Mouse (Mus musculus) brain, adult 10 weeks (tissue): ENCODE measurements around the gene Gga1. TPM values are rescaled to one million over a fixed set of nuclear protein-coding genes. Genes with fewer than 3 reads are reported as not detected.

Experiments
- polyA plus RNA-seq: library from polyadenylated mRNA; stranded (reverse); fragments of 350-450 nt; fragmentation: Illumina TruSeq; extraction: RNeasy Lipid Tissue Mini Kit (QIAGEN cat#74804); gene quantifications from one replicate; pipeline ENCODE4 v1.2.3, GENCODE M21; 2015; ENCODE audit warnings: low read depth, low replicate concordance

Gga1 gene
- polyA plus RNA-seq: 48.9 TPM

DNA sequence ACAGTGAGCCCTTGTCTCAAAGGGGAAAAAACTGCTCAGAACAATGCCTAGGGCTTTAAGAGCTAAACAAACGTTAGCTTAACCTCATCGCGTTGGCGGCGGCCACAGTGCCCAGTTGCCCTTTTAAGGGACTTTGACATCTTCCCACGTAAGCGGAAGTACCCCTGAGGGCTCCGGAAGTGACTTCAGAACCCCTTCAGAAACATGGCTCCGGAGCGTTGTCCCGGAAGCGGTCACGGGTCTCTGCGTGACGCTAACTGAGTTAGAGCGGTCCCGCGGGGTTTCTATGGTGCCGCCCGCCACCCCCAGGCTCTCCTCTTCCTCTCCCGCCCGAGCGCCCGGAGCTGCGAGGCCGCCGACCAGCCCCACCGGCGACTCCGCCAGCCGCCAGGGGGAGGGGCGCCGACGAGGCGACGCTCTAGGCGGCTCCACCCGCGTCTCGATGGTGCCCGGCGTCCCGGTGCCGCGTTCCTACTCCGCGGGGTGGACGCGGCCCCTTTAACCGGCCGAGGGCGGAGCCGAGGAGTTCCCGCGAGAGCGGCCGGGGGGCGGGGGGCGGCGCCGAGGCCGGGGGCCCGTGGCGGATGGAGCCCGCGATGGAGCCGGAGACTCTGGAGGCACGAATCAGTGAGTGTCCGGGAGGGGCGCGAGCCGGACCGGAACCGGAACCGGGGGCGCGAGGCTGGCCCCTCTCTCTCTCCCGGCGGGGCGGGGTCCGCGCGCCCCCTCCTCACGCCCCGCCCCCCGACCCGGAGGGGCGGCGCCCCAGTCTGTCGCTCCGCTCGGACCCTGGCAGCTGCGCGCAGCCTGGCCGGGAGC, at the start of gene Gga1:
Gene Gga1, plus strand, starts transcription at position 200 of the 819 bp plus-strand sequence.

DNA sequence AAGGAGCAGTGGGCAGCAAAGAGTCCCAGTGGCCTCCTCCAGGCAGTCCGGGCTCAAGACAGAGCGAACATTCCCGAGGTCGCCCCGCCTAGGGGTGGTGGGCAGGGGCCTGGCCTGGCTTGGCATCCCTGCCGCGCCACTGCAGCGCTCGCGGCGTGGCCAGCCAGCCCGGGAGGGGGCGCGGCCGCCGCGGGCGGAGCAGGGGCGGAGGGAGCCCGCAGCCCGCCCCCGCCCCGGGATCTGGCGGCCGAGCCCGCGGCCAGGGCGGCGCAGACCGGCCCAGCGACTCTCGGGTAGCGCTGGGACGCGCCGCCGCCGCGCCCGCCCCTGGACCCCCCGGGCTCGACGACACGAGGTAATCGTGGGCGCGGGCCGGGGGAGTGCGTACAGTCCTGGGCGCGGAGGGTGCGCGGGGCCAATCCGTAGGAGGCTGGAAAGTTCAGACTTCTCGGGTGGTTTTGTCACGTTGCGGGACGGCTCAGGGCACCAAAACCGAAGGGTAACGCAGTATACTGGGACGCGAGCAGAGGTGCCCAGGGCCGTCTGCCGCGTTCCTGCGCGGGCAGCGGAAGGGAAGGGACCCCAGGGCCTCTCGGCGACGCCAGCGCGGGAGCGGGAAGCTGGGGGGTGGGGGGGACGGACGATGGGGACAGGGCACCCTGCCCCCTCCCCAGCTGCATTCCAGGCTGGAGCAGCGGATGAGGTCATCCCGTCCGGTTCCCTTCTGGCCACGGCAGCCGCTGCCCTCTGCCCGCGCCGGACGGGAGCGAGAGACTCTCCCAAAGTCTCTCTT, 34.4 kb upstream of the Gga1 start, which contains the start of gene Cdc42ep1:
Gene Cdc42ep1, plus strand, starts transcription at position 254 of the 793 bp plus-strand sequence.

DNA sequence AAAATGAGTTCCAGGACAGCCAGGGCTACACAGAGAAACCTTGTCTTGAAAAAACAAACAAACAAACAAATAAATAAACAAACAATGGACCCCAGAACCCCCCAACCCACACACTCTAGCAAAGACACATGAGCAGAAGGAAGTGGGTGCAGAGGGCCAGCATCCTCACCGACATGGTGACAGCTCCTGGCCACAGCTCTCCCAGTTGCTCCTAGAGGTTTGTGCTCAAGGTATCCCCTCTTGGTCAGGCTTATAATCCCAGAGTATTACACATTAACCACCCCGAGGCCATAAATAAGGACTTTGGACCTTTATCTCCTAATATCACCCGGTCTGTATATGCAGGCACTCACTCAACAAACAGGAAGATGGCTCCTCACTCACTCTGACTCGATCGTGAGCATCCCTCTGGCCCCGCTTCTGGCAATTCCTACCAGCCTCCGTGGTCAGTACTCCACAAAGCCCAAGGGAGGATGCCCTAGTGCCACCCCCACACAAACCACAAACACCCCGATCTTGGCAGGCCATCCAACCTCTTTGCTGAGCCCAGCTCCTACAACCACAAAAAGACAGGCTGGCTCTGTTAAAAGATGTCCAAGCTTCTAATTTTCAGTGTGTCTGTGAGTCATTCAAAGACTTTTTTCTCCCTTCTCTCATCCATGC, 21.6 kb upstream of the Gga1 start, which contains the start of gene Lgals2:
Gene Lgals2, minus strand, starts transcription at position 227 of the 663 bp plus-strand sequence.

DNA sequence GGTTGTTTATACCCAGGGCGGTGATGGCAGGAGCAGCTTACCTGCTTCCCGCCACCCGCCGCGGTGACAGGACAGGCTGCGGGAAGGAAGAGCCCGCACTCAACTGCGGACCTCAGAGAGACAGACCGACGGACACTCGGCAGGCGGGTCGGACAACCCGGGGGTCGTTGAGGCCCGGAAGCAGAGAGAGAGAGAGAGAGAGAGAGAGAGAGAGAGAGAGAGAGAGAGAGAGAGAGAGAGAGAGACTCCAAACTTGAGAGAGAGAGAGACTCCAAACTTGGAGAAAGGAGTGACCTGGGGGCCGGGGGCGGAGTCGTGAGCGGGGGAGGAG, 22.4 kb downstream of the Gga1 start, which contains the start of gene Gm49510:
Gene Gm49510, plus strand, starts transcription at position 259 of the 331 bp plus-strand sequence.

DNA sequence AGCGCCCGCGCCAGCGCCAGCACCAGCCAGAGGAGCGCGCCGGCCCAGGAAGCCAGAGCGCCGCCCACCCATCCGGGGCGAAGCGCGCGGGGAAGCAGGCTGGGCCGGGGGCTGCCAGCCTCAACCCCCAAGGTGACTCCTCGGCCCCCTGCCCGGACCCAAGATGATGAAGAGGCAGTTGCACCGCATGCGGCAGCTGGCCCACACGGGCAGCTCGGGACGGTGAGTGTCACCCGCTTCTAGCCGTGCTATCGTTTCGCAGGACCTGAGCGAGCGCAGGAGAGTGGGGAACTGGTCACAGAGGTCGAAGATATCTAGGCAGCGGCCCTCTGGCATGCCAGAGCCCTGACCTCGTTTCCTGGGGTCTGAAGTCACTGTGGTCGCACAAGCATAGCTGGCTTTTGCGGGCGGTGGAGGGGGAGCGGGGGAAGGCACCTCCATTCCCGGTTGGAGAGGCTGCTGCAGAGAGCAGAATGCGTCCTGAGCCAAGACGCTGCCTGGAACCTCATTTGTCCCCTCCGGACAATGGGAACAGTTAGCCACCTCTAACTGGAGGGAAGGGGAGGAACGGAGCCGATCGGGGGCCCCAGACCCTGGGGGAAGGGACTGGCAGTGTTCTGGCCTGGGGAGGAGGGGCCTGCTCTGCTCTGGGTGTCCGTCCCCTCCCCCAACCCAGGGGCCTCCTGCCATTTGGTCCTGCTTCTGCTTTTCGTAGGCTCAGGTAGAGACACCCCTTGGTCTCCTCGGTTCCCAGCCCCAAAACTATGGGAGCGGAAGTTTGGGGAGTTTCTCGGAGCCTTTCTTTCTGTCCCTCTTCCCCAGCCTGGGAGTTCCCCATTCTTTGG, 23.0 kb downstream of the Gga1 start, which contains the start of gene Sh3bp1:
Gene Sh3bp1, plus strand, starts transcription at position 29 of the 845 bp plus-strand sequence.

DNA sequence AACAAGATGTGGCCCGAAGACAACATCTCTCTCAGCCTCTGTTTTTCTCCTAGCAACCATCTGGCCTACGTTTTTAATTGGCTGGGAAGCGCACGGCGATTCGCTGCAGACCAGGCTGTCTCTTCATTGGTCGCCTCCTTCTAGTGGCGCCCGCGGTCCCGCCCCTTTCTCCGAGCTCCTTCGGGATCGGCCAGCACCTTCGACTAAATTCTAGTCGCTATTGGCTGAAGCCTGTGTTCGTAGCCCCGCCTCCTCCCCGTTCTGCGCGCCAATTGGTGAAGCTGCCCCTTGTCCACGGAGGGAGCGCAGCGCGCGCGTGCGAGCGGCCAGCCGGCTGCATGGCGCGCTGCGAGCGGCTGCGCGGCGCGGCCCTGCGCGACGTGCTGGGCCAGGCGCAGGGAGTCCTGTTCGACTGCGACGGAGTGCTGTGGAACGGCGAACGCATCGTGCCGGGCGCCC, 36.7 kb downstream of the Gga1 start, which contains the start of gene Pdxp:
Gene Pdxp, plus strand, starts transcription at position 288 of the 459 bp plus-strand sequence.

DNA sequence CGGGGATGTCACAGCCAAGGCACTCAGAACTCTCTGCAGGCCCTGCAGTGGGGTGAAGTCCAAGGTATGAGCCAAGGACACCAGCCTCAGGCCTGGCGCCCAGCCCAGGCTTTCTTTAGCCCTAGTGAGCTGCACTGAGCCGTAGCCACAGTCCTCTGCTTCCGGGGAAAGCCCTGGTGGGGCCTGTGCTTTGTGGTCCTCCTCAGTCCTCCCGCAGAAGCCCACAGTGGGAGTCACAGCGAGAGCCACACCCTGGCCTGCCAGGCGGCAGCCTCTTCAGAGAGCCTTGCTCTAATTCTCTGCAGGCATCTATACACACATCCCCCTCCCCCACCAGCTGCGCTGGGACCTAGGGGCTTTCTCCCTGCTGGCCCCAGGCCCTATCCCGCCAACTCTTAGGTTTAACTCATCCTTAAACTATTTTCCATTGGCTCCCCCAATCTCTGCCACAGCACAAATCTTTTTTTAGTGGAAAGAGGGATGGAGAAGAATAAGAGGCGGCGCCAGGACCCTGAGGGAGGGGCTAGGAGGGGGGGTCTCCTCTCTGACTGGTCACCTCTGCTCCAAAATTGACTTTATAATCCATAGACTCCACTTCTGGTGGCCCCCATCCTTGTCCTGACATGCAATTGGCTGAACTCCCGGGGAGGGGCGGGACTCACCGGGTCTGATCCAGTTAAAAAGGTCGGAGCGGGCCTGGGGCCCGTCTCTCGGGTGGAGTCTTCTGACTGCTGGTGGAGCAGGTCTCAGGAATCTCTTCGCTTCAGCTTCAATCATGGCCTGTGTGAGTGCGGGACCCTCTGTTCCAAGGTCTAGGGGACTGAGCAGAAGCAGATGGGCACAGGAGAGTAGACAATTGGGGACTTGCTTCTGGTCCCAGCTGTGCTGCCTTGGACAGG, 49.3 kb downstream of the Gga1 start, which contains the start of gene Lgals1:
Gene Lgals1, plus strand, starts transcription at position 705 of the 899 bp plus-strand sequence.

DNA sequence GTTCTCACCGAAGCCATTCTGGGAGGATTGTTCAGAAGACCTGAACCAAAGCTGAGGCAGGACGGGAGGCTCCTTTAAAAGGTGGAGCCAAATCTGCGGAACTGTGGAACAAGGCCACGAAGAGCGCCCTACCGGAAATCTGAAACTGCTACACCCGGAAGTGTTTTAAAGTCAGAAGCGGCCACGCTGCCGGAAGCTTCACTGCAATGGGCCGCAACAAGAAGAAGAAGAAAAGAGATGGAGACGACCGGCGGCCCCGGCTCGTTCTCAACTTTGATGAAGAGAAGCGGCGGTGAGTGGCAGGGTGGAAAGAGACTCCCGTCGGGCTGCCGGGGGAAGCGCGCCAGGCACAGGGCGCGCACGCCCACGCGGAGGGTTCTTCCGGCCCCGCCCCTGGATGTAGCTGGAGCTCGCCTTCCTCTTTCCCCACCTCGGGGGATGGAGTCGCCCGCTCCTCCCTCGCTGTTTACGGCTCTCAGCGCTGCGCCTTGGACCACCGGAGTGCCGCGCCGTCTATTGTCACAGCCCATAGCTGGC, 57.9 kb downstream of the Gga1 start, which contains the start of gene Nol12:
Gene Nol12, plus strand, starts transcription at position 150 of the 537 bp plus-strand sequence.

Other genes with a start within 250 kb of the Gga1 start
- 49.3 TPM for gene Elfn2, start 158.4 kb upstream of the Gga1 start, polyA plus RNA-seq
- gene Mfng, start 103.7 kb upstream of the Gga1 start, polyA plus RNA-seq: 3.7 TPM
- gene Card10, start 74.1 kb upstream of the Gga1 start, polyA plus RNA-seq: 3.1 TPM
- gene Cdc42ep1, start 34.6 kb upstream of the Gga1 start, polyA plus RNA-seq: 21.6 TPM
- not detected for gene Lgals2, start 21.7 kb upstream of the Gga1 start, polyA plus RNA-seq
- not detected for gene Gm49510, start 22.5 kb downstream of the Gga1 start, polyA plus RNA-seq
- gene Sh3bp1, start 22.6 kb downstream of the Gga1 start, polyA plus RNA-seq: 21.5 TPM
- gene Pdxp, start 36.7 kb downstream of the Gga1 start, polyA plus RNA-seq: 188 TPM
- gene Lgals1, start 49.5 kb downstream of the Gga1 start, polyA plus RNA-seq: 46.4 TPM
- 42.8 TPM for gene Nol12, start 57.7 kb downstream of the Gga1 start, polyA plus RNA-seq
- 7.6 TPM for gene Triobp, start 70.5 kb downstream of the Gga1 start, polyA plus RNA-seq
- gene H1f0, start 151.3 kb downstream of the Gga1 start, polyA plus RNA-seq: 136 TPM
- gene Galr3, start 164.7 kb downstream of the Gga1 start, polyA plus RNA-seq: not detected
- gene Ankrd54, start 185.7 kb downstream of the Gga1 start, polyA plus RNA-seq: 20.0 TPM
- 88.2 TPM for gene Eif3l, start 198.0 kb downstream of the Gga1 start, polyA plus RNA-seq
- gene Micall1, start 231.7 kb downstream of the Gga1 start, polyA plus RNA-seq: 24.2 TPM